Mouse (Mus musculus): ENCODE measurements around the gene Tspoap1.

DNA sequence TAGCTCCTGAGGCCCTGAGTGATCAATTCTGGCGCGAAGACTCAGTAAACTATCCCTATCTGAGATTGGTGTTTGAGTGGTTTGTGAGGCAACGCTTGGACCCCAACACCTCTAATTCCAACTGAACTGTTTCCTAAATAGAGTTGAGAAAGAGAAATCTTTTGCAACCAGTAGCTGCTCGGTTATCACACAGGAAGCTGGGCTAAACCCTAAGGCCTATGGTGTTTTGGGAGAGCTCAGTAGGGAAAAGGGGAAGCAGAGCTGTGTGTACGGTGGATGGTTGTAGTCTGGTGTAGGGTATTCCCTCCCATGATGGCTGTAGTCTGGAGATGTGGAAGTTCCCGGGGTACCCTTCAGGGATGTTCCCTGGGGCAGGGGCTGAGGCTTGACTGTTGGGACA is 29.7 kb downstream of the Tspoap1 start:
- TF ChIP-seq CTCF (conservative IDR thresholded peaks at IDR 0.05; ENCODE audit: insufficient read depth, insufficient read length, low read depth, low read length) (no peak), POLR2A (IDR thresholded peaks at IDR 0.05; ENCODE audit: low read depth, low read length) (no peak)
